Mouse (Mus musculus): ENCODE results near the gene Adcyap1r1.

Gene Adcyap1r1

DNA sequence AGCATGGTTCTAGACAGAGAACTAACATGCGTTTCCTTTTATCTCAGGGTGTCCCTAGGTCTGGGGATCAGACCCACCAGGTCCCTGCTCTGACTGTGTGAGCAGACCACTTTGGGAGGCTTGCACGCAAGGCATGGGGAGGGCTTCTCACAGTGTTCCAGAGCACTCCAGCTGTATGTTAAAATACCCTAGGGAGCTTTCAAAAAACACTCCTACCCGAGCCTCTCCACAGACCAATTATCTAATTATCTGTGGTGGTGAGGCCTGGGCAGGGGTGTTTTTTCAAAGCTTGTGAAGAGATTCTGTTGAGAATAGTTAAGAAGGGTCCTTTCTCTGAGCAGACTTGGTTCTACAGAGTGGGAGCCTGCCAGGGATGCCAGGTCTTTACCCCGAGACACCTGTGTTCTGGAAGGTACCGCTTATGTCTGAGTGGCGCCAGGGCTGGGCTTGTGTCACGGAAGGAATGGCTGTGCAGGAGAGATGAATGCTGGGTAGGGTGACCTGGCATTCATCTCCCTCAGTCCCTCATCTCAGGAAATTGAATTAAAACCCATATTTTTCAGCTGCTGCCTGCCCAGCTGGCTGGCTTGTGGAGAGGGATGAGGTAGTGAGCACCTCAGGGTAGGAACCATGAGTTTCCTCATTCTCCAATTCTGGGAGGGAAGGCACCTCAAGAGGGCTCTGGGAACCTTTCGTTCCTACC lies 2.7 kb upstream of the Adcyap1r1 start:
- no peak for DNase-seq (ENCODE audit: low spot score in 2 of 2)

DNA sequence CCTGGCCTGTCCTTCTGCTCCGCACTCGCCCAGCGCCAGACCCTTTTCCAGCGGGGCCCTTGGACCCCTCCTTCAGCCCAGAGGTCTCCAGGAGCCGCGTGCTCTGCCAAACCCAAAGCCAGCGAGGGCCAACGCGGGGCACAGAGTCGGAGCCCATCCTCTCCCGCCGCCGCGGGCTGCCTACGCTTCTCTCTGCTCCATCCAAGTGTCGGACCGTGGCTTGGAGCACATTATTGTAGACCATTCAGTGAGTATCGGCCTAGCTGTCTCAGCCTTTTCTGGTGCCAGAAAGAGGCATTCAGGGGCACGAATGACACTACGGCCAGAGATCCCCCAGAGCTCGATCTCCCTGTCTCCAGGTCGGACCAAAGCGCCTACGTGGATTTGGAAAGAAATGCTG lies 603 bp downstream of the Adcyap1r1 start:
- no peak for DNase-seq (ENCODE audit: low spot score in 2 of 2)

DNA sequence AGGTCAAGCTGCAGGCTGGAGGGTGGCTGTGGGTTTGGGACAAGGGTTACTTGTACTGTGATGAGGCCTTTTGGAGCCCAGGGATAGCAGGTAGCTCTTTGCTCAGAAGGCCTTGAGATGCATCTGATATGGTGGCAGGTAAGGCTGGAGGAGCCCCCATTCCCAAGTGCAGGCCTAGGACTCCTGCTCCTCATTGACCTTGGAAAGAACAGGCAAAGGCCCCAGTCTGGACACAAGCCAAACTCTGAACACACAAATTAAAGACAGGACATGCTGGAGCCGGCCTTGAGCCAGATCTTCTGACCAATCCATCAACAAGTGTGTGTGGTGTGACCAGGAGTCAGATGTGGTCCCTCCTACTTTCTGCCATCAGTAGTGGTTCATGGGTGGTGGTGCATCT lies 1.8 kb downstream of the Adcyap1r1 start:
- DNase-seq (ENCODE audit: low spot score in 2 of 2) = no peak

DNA sequence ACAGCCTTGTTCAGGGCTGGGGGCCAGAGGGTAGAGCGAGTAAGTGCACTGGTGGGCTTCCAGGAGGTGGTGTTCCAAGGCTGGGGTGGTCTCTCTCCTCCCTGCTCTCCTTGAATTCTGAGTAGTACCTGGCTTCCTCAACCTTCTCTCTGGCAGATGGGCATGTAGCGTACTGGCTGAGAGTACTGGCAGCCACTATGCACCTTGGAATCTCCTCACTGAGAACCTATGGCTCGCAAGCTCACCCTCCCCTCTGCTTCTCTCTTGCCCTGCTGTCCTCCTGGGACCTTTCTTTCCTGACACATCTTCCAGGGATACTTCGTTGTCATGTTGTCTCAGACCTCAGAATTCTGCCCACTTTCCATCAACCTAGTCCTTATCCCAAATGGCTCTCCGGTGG lies 3.9 kb downstream of the Adcyap1r1 start:
- DNase-seq (ENCODE audit: low spot score in 2 of 2) = no peak

DNA sequence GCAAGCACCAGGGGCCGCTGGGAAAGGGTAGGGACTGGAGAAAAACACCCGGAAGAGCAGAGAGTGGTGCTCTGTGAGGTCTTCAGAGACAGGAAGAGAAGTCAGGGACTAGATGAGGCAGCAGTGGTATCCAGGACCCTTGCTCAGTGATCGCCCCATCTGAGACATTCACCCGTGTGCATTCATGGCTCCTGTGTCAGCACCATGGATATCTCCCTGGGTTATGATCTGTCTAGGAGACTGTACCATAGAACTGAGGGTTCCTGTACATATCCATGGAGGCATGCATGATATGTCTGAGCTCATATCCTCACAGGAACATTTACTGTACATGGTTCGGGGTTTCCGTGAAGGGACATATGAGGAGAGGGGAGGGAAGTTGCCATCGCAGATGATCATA lies 5.9 kb downstream of the Adcyap1r1 start:
- no peak for DNase-seq (ENCODE audit: low spot score in 2 of 2)

DNA sequence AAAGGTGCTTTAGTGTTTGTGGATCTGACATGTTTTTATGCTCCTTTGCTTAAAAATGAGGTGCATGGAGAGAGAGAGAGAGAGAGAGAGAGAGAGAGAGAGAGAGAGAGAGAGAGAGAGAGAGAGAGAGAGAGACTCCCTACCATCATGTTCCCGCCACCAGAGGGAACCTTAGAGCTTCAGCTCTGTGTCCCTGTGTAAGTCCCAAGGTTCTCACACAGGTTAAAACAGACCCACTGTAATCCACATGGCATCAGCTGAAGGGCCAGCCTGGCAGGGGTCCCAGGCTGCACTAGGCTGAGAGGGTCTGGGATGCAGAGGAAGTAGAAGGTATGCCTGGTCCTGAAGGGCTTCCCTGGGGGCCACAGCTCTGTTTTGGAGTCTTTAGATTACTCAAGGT lies 6.4 kb downstream of the Adcyap1r1 start:
- no peak for DNase-seq (ENCODE audit: low spot score in 2 of 2)

DNA sequence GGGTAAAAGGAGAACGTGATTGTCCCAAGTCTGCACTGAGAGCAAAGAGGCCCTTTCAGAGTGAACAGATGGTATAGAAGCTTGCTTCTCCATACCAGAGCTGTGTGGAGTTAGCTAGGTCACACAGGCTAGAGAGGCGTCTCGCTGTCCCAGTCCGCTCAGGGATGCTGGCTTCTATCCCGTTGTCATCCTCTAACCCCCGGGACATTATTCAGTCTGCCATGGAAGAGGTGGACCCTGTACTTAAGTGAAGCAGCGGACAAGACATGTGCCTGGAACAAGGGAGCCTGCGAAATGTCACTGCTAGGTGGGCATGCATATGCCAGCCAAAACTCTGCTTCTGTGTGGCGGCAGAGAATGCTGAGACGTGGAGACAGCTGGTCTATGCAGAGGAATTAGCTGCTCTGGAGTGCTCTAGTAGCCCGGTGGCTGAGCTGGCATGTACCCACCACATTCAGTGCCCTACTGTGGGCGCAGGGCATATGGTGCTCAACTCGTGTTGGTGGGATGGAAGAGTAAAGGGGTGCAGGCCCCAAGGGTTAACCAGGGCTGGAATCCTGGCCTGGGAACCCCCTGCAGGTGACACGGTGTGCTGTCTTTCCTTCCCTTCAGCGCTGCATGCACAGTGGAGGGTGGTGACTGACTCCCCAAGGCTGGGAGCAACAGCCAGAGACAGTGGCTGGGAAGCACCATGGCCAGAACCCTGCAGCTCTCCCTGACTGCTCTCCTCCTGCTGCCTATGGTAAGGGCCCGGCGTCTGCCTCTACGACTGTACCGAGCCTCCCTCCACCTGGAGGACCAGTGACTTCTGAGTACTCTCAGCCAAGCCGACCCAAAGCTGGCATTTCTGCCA lies 8.0 kb downstream of the Adcyap1r1 start:
- DNase-seq (ENCODE audit: low spot score in 2 of 2) = no peak

DNA sequence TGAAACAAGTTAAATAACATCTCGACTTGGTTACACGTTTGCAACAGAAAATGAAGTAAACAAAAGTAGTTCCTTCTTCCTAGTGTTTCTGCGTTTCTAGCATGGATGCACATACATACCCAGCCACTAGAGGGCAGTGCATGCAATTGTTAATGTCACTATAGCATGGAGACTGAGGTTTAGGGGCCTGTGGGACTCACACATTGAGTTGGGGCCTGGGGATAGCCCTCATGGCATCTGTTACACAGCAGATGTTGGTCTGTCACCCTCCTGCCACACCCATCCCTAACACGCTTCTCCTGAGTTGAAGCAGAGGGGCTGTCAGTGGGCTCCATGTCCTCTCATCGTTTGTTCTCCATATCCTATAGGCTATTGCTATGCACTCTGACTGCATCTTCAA lies 9.4 kb downstream of the Adcyap1r1 start:
- DNase-seq (ENCODE audit: low spot score in 2 of 2) = no peak

DNA sequence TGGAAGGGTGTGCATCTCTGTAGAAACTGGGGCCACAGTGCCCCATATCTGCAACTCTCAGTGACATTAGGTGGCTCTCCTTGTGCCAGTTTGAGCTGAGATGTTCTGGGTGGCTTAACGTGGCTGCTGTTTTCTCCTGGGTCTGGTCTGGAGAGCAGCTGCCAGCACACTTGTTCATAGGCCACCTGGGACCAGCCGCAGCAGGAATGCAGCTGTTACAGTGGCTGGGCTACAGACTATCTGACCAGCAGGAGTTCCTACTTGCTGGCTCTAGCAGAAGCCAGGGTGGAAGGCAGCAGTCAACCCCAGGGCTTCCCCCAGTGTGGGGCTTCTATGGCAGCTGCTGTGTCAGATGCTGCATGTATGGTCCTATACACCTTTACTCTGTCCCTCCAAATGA lies 9.9 kb downstream of the Adcyap1r1 start:
- no peak for DNase-seq (ENCODE audit: low spot score in 2 of 2)

DNA sequence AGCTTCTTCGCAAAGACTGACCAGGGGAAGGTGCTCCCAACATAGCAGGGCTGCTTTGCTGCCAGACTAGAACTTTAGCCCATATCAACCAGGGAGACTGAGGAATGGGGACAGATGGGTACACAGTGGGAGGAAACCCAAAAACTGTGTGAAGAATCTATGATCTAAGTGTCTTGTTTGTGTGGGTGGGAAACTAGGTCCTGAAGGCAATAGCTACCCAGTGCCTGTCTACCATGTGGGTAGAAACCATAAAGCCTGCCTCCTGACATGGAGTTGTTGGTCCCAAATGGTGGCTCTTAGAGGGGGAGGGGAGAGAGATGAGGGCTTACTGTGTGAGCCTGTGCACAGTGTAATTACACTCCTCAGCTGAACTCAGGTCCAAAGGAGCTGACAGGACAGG lies 10.6 kb downstream of the Adcyap1r1 start:
- DNase-seq (ENCODE audit: low spot score in 2 of 2) = no peak

DNA sequence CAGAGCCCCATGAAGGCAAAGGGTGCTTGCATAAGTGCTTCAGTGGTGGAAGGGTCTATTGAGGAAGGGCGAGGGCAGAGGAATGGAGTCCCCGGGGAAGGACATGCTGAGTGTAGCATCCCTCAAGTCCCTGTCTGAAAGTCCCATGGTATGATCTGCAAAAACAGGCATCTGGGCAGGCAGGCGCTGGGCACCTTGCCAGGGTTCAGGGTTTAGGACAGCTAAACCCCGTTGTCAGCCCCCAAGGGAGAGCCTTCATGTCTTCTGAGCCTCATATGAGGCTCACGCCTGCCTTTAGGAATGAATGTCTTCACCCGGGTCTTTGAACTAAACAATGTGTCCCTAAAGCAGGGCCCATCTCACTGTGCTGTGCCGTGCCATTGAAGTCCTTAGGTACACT lies 12.2 kb downstream of the Adcyap1r1 start:
- DNase-seq (ENCODE audit: low spot score in 2 of 2) = no peak

DNA sequence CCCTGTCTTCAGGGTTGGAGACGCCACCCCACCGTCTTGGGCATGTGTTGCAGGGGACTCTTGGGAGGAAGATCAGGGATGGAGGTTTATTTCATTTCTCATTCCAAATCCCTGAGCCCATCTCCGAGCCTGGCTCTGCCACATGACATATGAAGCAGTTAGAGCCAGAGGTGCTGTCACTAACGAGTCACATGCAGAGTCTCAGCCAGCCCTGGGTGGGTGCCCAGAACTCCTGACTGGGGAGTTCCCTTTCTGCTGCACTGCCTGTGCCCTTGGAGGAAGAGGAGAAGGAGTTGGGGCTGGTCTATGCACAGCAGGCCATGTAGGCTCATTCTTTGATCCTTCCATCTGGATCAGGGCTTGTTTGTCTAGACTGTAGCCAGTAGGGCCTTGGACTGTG lies 13.5 kb downstream of the Adcyap1r1 start:
- DNase-seq (ENCODE audit: low spot score in 2 of 2) = no peak

DNA sequence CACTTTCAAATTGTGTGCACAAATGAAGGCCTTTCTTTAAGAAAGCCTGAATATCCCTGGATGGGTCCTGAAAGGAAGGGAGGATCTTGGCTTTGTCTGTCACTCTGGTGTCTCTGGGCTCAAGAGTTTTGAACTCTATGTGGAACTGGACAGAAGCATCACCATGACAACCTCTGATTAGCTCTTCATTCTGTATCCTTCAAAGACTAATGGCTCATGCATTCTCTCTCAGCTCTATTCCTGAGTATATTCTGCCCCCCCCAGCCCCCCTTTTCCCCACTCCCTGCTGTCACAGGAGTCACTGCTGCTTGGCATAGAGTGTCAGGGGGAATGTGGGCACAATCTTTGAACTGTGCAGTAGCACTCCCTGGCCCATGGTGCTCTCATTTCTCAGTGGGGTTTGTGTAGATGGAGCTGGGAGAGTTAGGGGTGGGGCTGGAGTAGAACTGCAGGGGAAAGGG lies 14.6 kb downstream of the Adcyap1r1 start:
- DNase-seq (ENCODE audit: low spot score in 2 of 2) = no peak

DNA sequence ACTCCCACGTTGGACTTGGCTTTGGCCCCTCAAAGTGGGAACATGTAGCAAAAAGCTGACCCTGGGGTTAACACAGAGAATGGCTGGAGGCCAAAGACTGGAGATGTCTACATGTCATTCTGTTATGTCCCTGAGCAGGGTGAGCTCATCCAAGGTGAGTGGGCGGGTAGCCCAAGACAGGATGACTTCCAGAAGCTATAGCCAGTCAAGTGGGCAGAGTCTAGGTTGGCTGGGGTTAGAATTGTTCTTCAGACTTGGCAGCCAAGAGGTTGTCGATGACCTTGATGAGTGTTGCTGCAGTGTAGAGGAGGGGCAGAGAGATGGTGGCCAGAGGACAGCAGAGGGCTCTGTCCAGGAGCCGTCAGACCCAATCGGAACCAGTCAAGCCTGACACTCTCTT lies 18.9 kb downstream of the Adcyap1r1 start:
- peak in 1 of 2 experiments; percentile 41 for DNase-seq (ENCODE audit: low spot score in 2 of 2)

DNA sequence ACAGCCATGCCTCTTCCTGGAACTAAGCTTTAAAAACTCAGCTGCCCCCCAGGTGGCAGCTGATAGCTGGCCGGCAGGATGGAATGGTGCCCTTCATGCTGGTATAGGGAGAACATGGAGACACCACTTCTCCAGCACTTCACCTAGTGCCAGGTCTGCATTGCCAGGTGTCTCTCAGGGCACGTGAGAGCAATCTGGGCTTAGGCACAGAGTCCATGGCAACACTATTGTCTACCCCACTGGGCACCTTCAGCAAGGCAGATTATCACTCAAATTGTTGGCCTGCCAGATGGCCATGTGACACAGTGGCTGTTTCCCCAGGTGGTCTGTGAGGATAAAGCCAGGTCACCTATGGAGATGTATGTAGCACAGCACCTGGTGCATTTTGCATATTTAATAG lies 20.6 kb downstream of the Adcyap1r1 start:
- DNase-seq (ENCODE audit: low spot score in 2 of 2) = no peak

DNA sequence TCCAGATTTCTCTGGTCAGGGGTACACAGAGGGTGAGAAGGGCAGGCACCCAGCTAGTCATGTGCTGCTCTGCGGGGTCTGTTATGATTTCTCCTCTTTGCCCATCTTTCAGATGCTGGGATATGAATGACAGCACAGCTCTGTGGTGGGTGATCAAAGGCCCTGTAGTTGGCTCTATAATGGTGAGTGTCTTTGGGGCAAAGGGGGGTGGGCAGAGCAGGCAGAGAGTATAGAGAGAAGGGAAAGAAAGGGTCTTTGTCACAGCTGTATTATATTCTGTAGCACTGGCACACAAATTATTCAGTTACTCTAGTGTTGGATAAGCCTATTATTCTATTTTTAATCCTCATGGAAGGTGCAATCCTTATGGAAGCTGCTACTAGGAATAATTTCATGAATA lies 29.2 kb downstream of the Adcyap1r1 start:
- DNase-seq (ENCODE audit: low spot score in 2 of 2) = no peak

DNA sequence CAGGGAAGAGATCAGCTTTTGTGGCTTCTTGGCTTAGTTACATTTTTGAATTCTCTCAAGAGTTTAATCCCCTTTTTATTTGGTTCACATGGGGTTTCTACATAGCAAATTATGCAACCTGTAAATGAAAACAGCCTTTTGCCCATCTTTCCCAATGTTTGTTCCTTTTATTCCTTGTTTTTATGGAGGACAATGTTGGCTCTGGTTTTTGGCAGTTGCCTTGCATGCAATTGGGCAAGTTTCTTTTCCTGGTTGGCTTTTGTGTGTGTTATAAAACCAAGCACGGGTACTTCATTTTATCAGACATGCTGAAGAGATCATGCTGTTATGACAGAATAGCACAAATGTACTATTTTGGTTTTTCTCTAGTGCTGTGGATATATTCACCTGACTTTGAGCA lies 30.7 kb downstream of the Adcyap1r1 start:
- no peak for DNase-seq (ENCODE audit: low spot score in 2 of 2)

DNA sequence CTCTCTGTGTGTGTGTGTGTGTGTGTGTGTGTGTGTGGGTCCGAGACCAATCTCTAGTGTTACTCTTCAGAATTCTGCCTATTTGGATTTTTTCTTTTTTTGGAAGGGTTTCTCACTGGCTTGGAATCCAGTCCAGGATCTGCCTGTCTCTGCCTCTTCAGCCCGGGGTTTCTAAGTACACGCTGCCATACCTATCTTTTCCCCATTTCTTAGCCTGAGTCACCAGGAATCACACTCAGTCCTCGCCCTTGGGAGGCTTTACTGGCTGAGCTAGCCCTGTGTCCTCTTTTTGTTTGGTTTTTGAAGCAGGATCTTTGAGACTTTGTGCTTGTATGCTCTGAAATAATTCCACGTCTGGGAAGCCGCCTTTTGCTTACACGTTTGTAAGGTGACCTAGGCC lies 31.6 kb downstream of the Adcyap1r1 start:
- DNase-seq (ENCODE audit: low spot score in 2 of 2) = no peak

DNA sequence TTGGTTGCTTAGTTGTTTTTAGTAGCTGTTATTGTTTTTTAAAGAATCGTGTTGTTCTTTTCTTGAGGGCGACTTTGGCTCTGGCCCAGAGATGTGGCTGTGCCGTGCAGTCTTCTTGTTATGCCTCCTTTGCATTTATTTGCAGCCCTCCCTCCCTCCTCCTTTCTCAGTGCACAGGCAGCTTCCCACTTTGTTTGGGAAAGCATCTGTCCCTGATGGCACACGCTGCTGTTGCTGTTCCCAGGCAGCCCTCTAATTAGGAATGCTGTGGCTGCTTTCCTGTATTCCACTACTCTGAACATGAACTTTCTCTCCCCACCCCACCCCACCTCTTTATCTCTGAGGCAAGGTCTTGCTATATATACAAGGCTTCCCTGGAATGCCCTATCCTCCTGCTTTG lies 32.4 kb downstream of the Adcyap1r1 start:
- DNase-seq (ENCODE audit: low spot score in 2 of 2) = no peak

DNA sequence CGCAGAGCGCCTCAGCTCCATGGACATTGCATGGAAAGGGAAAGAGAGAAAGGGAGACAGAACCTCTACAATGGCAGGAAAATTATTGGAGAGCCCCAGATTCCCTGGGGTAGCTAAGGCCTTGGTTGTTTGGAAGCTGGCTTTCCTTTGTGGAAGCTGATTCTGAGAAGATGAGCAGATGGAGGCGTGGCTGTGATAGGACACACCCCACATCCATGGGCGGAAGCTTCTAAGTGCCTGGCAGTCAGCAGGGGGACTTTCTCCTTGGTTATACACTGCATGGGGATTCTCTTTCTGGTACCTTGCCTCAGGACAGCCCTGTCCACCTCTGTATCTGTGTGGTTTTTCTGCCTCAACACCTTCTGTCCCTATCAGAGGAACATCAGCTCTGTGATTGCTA lies 33.4 kb downstream of the Adcyap1r1 start:
- no peak for DNase-seq (ENCODE audit: low spot score in 2 of 2)

DNA sequence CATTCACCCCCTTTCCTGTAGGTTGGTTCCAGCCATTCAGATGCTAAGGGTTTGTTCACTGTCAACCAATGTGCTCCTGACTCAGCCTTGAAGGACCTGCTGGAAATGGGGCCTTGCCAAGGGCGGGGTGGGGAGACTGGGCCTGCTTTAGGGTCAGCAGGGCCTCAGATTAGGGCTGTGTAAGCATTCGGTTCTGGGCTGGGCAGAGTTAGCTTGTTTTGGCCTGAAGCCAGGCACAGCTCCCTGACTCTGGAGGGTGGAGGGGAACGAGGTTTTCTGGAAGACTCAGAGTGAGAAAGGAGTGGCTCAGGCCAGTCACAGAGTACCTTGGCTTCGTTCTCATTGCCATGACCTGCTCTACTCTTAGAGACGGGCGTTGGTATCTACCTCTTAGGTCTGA lies 35.9 kb downstream of the Adcyap1r1 start:
- DNase-seq (ENCODE audit: low spot score in 2 of 2) = peak in 1 of 2 experiments; percentile 57

DNA sequence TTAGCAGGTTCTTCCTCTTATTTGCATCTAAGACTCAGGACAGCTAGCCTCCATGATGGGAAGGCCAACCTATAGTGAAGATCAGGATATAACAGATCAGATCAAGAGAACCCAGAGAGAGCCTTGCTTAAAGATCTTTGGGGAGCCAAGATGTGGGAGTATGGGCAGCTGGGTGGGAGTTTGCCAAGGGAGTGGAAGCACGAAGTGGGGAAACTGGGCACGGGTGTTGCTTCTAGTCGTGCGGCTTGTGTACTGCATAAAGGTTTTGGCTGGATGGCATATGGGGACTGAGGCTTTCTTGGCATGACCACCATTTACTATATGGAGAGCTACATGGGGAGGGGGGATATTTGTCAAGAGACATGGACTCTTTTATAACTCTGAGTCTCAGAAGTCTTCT lies 44.4 kb downstream of the Adcyap1r1 start:
- no peak for DNase-seq (ENCODE audit: low spot score in 2 of 2)

DNA sequence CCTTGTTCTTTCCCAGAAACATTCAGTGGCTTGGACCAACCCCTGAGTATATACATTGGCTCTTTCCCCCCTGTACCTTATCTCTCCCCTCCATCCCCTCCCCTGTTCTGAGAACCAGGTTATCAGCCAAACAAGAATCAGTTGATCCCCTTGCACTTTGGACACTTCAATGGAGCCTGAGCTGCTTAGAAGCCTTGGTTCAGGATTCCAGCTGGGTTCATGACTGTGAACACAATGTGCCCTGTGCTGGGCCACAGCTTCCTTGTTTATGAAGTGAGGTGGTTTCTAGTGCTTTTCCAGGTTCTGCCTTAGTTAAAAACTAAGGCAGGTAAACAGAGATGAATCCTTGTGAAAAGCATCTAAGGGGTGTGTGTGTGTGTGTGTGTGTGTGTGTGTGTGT lies 47.0 kb downstream of the Adcyap1r1 start:
- no peak for DNase-seq (ENCODE audit: low spot score in 2 of 2)
